Comparison of ENCODE assay signal across 27 mouse cellular contexts in genomic region chr19:57321839-57322238, GRCm38 (mm10). TPM values are rescaled to one million over a fixed set of nuclear protein-coding genes. Genes with fewer than 3 reads are reported as not detected.
DNase-seq lines count a peak whose midpoint lies in the region; ATAC-seq and TF ChIP-seq lines count a peak whose summit lies in the region.
"Had no signal": no experiment of that assay in that cellular context is flagged by ENCODE, and none has a peak within 500 bp of the region (broad histone marks: within the 10 kb centered on the region; RNA-seq: fewer than 3 reads in every experiment).

No protein-coding gene starts in this region.

- in situ Hi-C loops in Patski (cut with MboI; ENCODE audit: low pct_unique_long_range_greater_than_20kb): loop anchor here (5.0 kb wide), 2 partner anchors 65 to 160 kb away; no protein-coding TSS in a partner anchor

- no peaks in the 10 kb centered on the region for H3K36me3 ChIP-seq in liver, adult 2 months (ENCODE audit: control insufficient read depth, insufficient read depth, low read length)
- no peaks in the 10 kb centered on the region for H3K36me3 ChIP-seq in liver, postnatal 0 days (replicated peaks; ENCODE audit: insufficient read depth, low read length)
- no peaks in the 10 kb centered on the region for H3K36me3 ChIP-seq in limb, embryonic 10.5 days
- H3K36me3 ChIP-seq: embryonic facial prominence, embryonic 12.5 days; embryonic facial prominence, embryonic 15.5 days; forebrain, embryonic 15.5 days; G1E; heart, embryonic 12.5 days; heart, embryonic 15.5 days had no signal

- no peaks in the 10 kb centered on the region for H3K79me2 ChIP-seq in liver, adult 2 months (ENCODE audit: control insufficient read depth, insufficient read depth, low read length)

- no peak for TF ChIP-seq EP300 in liver, postnatal 0 days (IDR thresholded peaks at IDR 0.05; ENCODE audit: low read depth)

- no peak overlapping the region for H3K4me2 ChIP-seq in liver, postnatal 0 days (ENCODE audit: low read depth, low read length)
- H3K4me2 ChIP-seq: embryonic facial prominence, embryonic 12.5 days; embryonic facial prominence, embryonic 15.5 days; forebrain, embryonic 15.5 days; heart, embryonic 12.5 days; heart, embryonic 15.5 days; hindbrain, embryonic 14.5 days had no signal

- CTCF ChIA-PET in Patski (lab: Charles Lee): interaction anchor here (1.1 to 2.0 kb wide), 3 partner anchors 123 to 130 kb away, joined by 3 to 4 read pairs (median 4); no protein-coding TSS in a partner anchor

- H3K9me3 ChIP-seq in liver, postnatal 0 days (ENCODE audit: low read length): no peaks in the 10 kb centered on the region
- no peaks in the 10 kb centered on the region for H3K9me3 ChIP-seq in limb, embryonic 10.5 days (replicated peaks)
- H3K9me3 ChIP-seq: embryonic facial prominence, embryonic 12.5 days; embryonic facial prominence, embryonic 15.5 days; forebrain, embryonic 15.5 days; G1E; heart, embryonic 12.5 days; heart, embryonic 15.5 days had no signal

- TF ChIP-seq CTCF in liver, adult 2 months (IDR thresholded peaks at IDR 0.05; ENCODE audit: low read depth, low read length): no peak
- no peak for TF ChIP-seq CTCF in Patski (IDR thresholded peaks at IDR 0.05)
- TF ChIP-seq CTCF in liver, postnatal 0 days (IDR thresholded peaks at IDR 0.05; ENCODE audit: low read depth): no peak

- no peaks in the 10 kb centered on the region for H3K27me3 ChIP-seq in liver, adult 2 months (ENCODE audit: control insufficient read depth, insufficient read depth, low read length)
- no peaks in the 10 kb centered on the region for H3K27me3 ChIP-seq in Patski
- no peaks in the 10 kb centered on the region for H3K27me3 ChIP-seq in liver, postnatal 0 days (ENCODE audit: insufficient read depth, low read length)
- H3K27me3 ChIP-seq in limb, embryonic 10.5 days (ENCODE audit: low read depth, poor library complexity, severe bottlenecking): 0 out of 2 replicates have a peak, but pooled peaks cover 6% of the 10 kb centered on the region
- H3K27me3 ChIP-seq: embryonic facial prominence, embryonic 12.5 days; embryonic facial prominence, embryonic 15.5 days; forebrain, embryonic 15.5 days had no signal

- H3K4me1 ChIP-seq in liver, adult 2 months (ENCODE audit: control insufficient read depth, insufficient read depth, low read length): peaks cover 19% of the 10 kb centered on the region
- H3K4me1 ChIP-seq in liver, postnatal 0 days (ENCODE audit: insufficient read depth): peaks cover 7% of the 10 kb centered on the region
- H3K4me1 ChIP-seq in limb, embryonic 10.5 days: no peaks in the 10 kb centered on the region
- H3K4me1 ChIP-seq: embryonic facial prominence, embryonic 12.5 days; embryonic facial prominence, embryonic 15.5 days; heart, embryonic 12.5 days; heart, embryonic 15.5 days had no signal

- DNase-seq in liver, adult 2 months (ENCODE audit: extremely low read depth, low read depth, low spot score): peak; percentile 94
- DNase-seq in liver: no peak
- DNase-seq in Patski (ENCODE audit: low read depth, low spot score): peak; percentile 42
- DNase-seq in liver, postnatal 0 days: no peak
- DNase-seq in layer of hippocampus, postnatal 10 days (ENCODE audit: low spot score in 2 of 2): no peak
- DNase-seq in limb, embryonic 10.5 days (ENCODE audit: low spot score): no peak
- DNase-seq: adrenal gland, adult 2 months; adrenal gland, postnatal 14 days; B cell, adult 2 months; cerebellum, adult 11 months; cerebellum, adult 2 months; cerebellum, adult 9-11 months; cerebellum, postnatal 25 days; gastrocnemius, postnatal 10 days; gastrocnemius, postnatal 36 days; heart, adult 18-20 months; heart, postnatal 10 days; heart, postnatal 4 days had no signal

- H3K27ac ChIP-seq in liver, adult 2 months (replicated peaks; ENCODE audit: insufficient read depth, low read depth, low read length): peak overlapping the region; percentile 81
- H3K27ac ChIP-seq in liver, postnatal 0 days (ENCODE audit: low read depth): peak overlapping the region; percentile 68
- no peak overlapping the region for H3K27ac ChIP-seq in limb, embryonic 10.5 days
- H3K27ac ChIP-seq: embryonic facial prominence, embryonic 12.5 days; embryonic facial prominence, embryonic 15.5 days; forebrain, embryonic 15.5 days; heart, embryonic 15.5 days; hindbrain, embryonic 14.5 days; hindbrain, postnatal 0 days had no signal

- POLR2A ChIA-PET in Patski (lab: Charles Lee): no interaction called here

- no peak for TF ChIP-seq POLR2A in liver, adult 2 months (IDR thresholded peaks at IDR 0.05; ENCODE audit: extremely low read depth, insufficient read depth, low read length)

- no peak for ATAC-seq in Patski
- peak; percentile 71 for ATAC-seq in liver, postnatal 0 days
- ATAC-seq: forebrain, embryonic 15.5 days; hindbrain, postnatal 0 days; inflammation-experienced regulatory T-cells, adult 6 months had no signal

- WGBS in liver, adult 2 months: 26% methylated on average over 3 of the region's 3 CpGs
- WGBS in liver, postnatal 0 days (ENCODE audit: insufficient replicate concordance): 27% methylated on average over 3 of the region's 3 CpGs
- WGBS in limb, embryonic 10.5 days: 84% methylated on average over 3 of the region's 3 CpGs

- no peak overlapping the region for H3K4me3 ChIP-seq in liver, adult 2 months (ENCODE audit: insufficient read depth, low read depth, low read length)
- H3K4me3 ChIP-seq in liver, postnatal 0 days (ENCODE audit: low read depth, low read length): no peak overlapping the region
- no peak overlapping the region for H3K4me3 ChIP-seq in limb, embryonic 10.5 days
- H3K4me3 ChIP-seq: embryonic facial prominence, embryonic 12.5 days; embryonic facial prominence, embryonic 15.5 days; forebrain, embryonic 15.5 days; heart, embryonic 12.5 days; heart, embryonic 15.5 days had no signal

- H3K9ac ChIP-seq in liver, adult 2 months (ENCODE audit: low read depth, low read length): no peak overlapping the region
- H3K9ac ChIP-seq in liver, postnatal 0 days (replicated peaks): no peak overlapping the region
- H3K9ac ChIP-seq: embryonic facial prominence, embryonic 12.5 days; embryonic facial prominence, embryonic 15.5 days; forebrain, embryonic 15.5 days; heart, embryonic 12.5 days; heart, embryonic 15.5 days; hindbrain, embryonic 14.5 days had no signal

RNA-seq across cellular contexts. Expression of gene Ablim1, which starts 7.1 kb away (rescaled TPM):
- 23.7 and 35.2 TPM in 2 replicates for total RNA-seq in liver, adult 2 months (2014; rRNA removed)
- polyA plus RNA-seq in liver, adult 2 months (2012; rRNA removed): 16.4 and 16.6 TPM in 2 replicates
- 105 TPM for polyA plus RNA-seq in Patski (2021)
- polyA plus RNA-seq in liver, postnatal 0 days (2015; fragmentation: Nextera tagmentation; extraction: Ambion mirVana): 11.5 and 12.0 TPM in 2 replicates
- 10 to 100 TPM; 81.9 to 87.6 TPM for total RNA-seq in layer of hippocampus, postnatal 10 days (2021)
- polyA plus RNA-seq in limb, embryonic 10.5 days (2016; fragmentation: Nextera tagmentation; extraction: Ambion mirVana): 13.3 and 16.4 TPM in 2 replicates

RNA-seq across cellular contexts. Expression of gene Fam160b1, which starts 38.6 kb away (rescaled TPM):
- total RNA-seq in liver, adult 2 months (2014; rRNA removed): 18.4 and 21.7 TPM in 2 replicates
- 10.6 and 10.9 TPM in 2 replicates for polyA plus RNA-seq in liver, adult 2 months (2012; rRNA removed)
- 21.5 TPM for polyA plus RNA-seq in Patski (2021)
- polyA plus RNA-seq in liver, postnatal 0 days (2015; fragmentation: Nextera tagmentation; extraction: Ambion mirVana): 7.8 and 9.2 TPM in 2 replicates
- 10 to 100 TPM; 21.5 to 23.1 TPM for total RNA-seq in layer of hippocampus, postnatal 10 days (2021)
- polyA plus RNA-seq in limb, embryonic 10.5 days (2016; fragmentation: Nextera tagmentation; extraction: Ambion mirVana): 12.2 and 13.2 TPM in 2 replicates

Comparison
In these comparisons a context has a peak if more than half of its experiments do, and no peak if none do; other contexts are left out.
1. DNase-seq: peak in liver, adult 2 months (single experiment) and Patski (single experiment); none in liver (single experiment), liver, postnatal 0 days (single experiment), layer of hippocampus, postnatal 10 days (0 of 2) and limb, embryonic 10.5 days (single experiment).